Mouse (Mus musculus) limb, embryonic 12.5 days (tissue): ENCODE measurements around the gene Wdpcp. TPM values are rescaled to one million over a fixed set of nuclear protein-coding genes. Genes with fewer than 3 reads are reported as not detected.
A peak's percentile ranks its signal among the peaks of the same experiment; 100 is the strongest.

Experiments
- ATAC-seq: fragments of 200-750 bp; cut with Nextera tagmentation; 2 replicates; pipeline ENCODE4 v1.8.0; 2017; ENCODE audit warnings: low read depth, moderate TSS enrichment; ENCODE audit not compliant: insufficient number of reproducible peaks, insufficient read depth, low FRiP score, low TSS enrichment
- H3K27ac ChIP-seq: fragments of 300-500 bp; sonication (generic); 2 replicates; pipeline ENCODE4 v1.5.1; 2016; ENCODE audit warnings: mild to moderate bottlenecking, moderate library complexity
- H3K27me3 ChIP-seq: fragments of 300-500 bp; sonication (generic); 2 replicates; pipeline ENCODE4 v1.6.1; 2016; ENCODE audit warnings: mild to moderate bottlenecking, moderate library complexity
- H3K36me3 ChIP-seq: fragments of 300-500 bp; sonication (generic); 2 replicates; pipeline ENCODE4 v1.6.1; 2016; ENCODE audit warnings: mild to moderate bottlenecking, moderate library complexity
- H3K4me1 ChIP-seq: fragments of 300-500 bp; sonication (generic); replicated peaks from 2 replicates; pipeline ENCODE4 v1.6.1; 2016
- H3K4me2 ChIP-seq: fragments of 300-500 bp; sonication (generic); 2 replicates; pipeline ENCODE4 v1.6.1; 2016; ENCODE audit warnings: mild to moderate bottlenecking, moderate library complexity
- H3K4me3 ChIP-seq: fragments of 300-500 bp; sonication (generic); replicated peaks from 2 replicates; pipeline ENCODE4 v1.5.1; 2016; ENCODE audit warnings: mild to moderate bottlenecking
- H3K9ac ChIP-seq: fragments of 300-500 bp; sonication (generic); replicated peaks from 2 replicates; pipeline ENCODE4 v1.6.1; 2016; ENCODE audit warnings: mild to moderate bottlenecking, moderate library complexity
- H3K9me3 ChIP-seq: fragments of 300-500 bp; sonication (generic); 2 replicates; pipeline ENCODE4 v1.6.1; 2016; ENCODE audit warnings: mild to moderate bottlenecking, moderate library complexity
- WGBS: fragments of 180-500 bp; shearing (Covaris S2); methylation state at CpG from one replicate; pipeline ENCODE4 v1.1.7; 2016; 5-methylcytosine and 5-hydroxymethylcytosine counted together
- polyA plus RNA-seq: library from polyadenylated mRNA; unstranded; fragments of >200 nt; fragmentation: Nextera tagmentation; extraction: Ambion mirVana; gene quantifications from 2 replicates; pipeline ENCODE4 v1.2.1, GENCODE M21; 2016

Wdpcp gene
- polyA plus RNA-seq, 1 experiment from 2014 or later = 10.6 TPM

DNA sequence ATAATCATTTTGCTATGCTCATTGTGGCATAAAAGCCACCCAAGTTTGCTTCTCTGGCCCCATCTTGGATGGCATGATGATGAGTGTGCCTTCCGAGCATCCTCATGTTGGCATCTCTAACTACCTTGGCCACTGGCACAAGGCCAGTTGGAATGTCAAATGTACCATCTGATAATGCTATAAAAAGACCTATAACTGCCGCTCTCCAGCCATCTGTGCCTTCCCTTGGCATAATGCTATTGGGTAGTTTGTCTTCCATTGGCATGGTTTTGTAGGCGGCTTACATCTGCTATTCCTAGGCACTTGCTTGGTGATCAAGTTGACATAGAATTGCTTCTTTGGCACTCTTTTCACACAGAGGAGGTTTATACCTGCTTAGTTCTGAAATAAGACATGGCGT, 191.2 kb downstream of the Wdpcp start:
- no peak overlapping the region for H3K4me3 ChIP-seq
- no peaks in the 10 kb centered on the region for H3K4me1 ChIP-seq
- WGBS = 87% methylated on average over 4 of the region's 4 CpGs
- H3K4me2 ChIP-seq = no peak overlapping the region
- H3K27ac ChIP-seq = no peak overlapping the region
- no peaks in the 10 kb centered on the region for H3K36me3 ChIP-seq
- H3K9ac ChIP-seq = no peak overlapping the region
- H3K27me3 ChIP-seq = no peaks in the 10 kb centered on the region
- H3K9me3 ChIP-seq = 0 out of 2 replicates have a peak, but pooled peaks cover 2% of the 10 kb centered on the region
- ATAC-seq = no peak

GRCm38 (mm10) chr11:21788831-21789230, 216.8 kb downstream of the Wdpcp start:
- H3K36me3 ChIP-seq = no peaks in the 10 kb centered on the region
- ATAC-seq = no peak
- WGBS = 86% methylated on average over 3 of the region's 3 CpGs
- H3K4me3 ChIP-seq = no peak overlapping the region
- no peak overlapping the region for H3K4me2 ChIP-seq
- no peaks in the 10 kb centered on the region for H3K27me3 ChIP-seq
- H3K9ac ChIP-seq = no peak overlapping the region
- no peaks in the 10 kb centered on the region for H3K4me1 ChIP-seq
- no peak overlapping the region for H3K27ac ChIP-seq
- H3K9me3 ChIP-seq = peaks cover 8% of the 10 kb centered on the region; the same call in 1 of the 2 replicates

DNA sequence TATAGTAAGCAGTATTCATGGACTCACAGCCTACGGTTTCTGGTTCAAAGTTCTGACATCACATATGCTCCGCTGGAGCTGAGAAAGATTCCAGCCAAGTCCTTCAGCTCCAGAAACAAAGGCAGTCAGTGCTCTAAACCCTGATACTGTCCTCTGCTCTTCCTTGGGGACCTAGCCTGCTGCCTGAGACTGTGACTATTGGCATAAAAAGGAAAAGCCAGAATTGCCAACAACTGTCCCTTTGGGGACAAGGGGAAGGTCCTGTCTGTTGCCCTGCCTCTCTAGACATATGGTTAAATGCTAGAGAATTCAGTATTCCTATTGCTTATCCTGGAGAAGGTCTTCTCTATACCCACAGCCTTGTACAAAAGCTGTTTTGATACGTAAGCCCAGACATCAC, 252.9 kb downstream of the Wdpcp start:
- 95% methylated on average over 3 of the region's 3 CpGs for WGBS
- no peak for ATAC-seq
- no peak overlapping the region for H3K9ac ChIP-seq
- no peaks in the 10 kb centered on the region for H3K4me1 ChIP-seq
- no peaks in the 10 kb centered on the region for H3K9me3 ChIP-seq
- no peaks in the 10 kb centered on the region for H3K27me3 ChIP-seq
- no peak overlapping the region for H3K27ac ChIP-seq
- H3K36me3 ChIP-seq = no peaks in the 10 kb centered on the region
- no peak overlapping the region for H3K4me2 ChIP-seq
- no peak overlapping the region for H3K4me3 ChIP-seq

DNA sequence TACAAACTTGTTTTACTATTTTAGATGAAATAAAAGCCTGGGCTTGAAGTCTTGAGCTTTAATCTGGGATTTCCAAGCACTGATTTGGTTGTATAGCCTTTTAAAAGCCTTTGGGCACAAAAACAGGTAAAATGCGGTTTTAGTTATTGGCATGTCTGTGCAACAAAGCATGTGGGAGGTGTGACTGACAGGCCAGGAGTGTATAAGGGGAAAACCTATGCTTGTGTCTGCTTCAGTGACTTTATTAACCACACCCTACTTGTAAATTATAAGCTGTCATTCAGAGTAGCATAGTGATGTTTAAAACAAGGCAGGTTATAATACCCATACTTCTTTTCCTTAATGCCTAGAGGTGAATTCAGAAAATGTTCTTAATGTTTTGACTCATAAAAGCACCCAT, 254.5 kb downstream of the Wdpcp start:
- no peak for ATAC-seq
- WGBS = 76% methylated on average over 1 of the region's 1 CpGs

DNA sequence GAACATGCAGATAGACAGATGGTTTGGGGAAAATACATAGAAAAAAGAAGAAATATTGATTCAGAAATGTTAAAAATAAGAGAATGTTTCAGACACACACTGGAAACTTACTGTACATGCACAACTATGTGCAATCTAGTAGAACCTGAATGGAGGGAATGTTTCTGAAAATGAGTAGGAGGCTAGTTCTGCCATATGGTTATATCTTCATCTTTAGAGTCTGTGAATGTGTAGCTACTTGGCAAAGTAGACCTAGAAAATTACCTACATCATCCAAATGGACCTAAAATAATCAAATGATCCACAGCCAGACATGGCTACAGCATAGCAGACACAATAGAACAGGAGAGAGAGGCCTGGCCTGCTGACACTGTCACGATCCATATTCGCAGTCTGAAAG, 275.0 kb downstream of the Wdpcp start:
- no peaks in the 10 kb centered on the region for H3K9me3 ChIP-seq
- no peak for ATAC-seq
- H3K36me3 ChIP-seq = no peaks in the 10 kb centered on the region
- H3K9ac ChIP-seq = no peak overlapping the region
- H3K27ac ChIP-seq = no peak overlapping the region
- 98% methylated on average over 2 of the region's 2 CpGs for WGBS
- H3K4me2 ChIP-seq = no peak overlapping the region
- no peaks in the 10 kb centered on the region for H3K27me3 ChIP-seq
- no peaks in the 10 kb centered on the region for H3K4me1 ChIP-seq
- H3K4me3 ChIP-seq = no peak overlapping the region

More for the DNA sequence above, 254.5 kb downstream of the Wdpcp start:
- no peaks in the 10 kb centered on the region for H3K4me1 ChIP-seq
- no peaks in the 10 kb centered on the region for H3K9me3 ChIP-seq
- H3K4me2 ChIP-seq = no peak overlapping the region
- H3K36me3 ChIP-seq = no peaks in the 10 kb centered on the region
- no peak overlapping the region for H3K4me3 ChIP-seq
- no peak overlapping the region for H3K9ac ChIP-seq
- H3K27me3 ChIP-seq = no peaks in the 10 kb centered on the region
- no peak overlapping the region for H3K27ac ChIP-seq

DNA sequence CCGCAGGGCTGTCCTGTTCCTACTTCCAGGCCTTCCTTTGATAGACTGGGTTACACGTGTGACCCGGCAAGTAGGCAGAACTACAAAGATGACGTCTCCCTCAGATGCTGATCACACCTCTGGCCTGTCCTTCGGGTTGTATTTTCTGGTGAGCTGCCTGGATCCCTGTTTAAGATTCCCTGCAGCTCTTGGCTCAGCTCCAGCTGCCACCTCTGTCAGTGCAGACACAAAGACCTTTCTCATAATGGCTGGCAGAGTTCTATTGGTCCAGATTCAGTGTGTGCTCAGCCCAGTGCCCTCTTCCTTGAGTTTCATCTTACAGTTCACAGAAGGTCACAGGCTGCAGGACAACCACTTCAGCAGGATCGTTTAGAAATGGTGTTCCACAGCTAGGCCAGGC, 292.0 kb downstream of the Wdpcp start:
- Histone ChIP-seq H3K27ac (no peak overlapping the region), H3K36me3 (no peaks in the 10 kb centered on the region), H3K9ac (no peak overlapping the region), H3K9me3 (peaks cover 5% of the 10 kb centered on the region; the same call in 1 of the 2 replicates), H3K4me2 (no peak overlapping the region), H3K4me1 (peaks cover 8% of the 10 kb centered on the region), H3K4me3 (no peak overlapping the region), H3K27me3 (no peaks in the 10 kb centered on the region)
- ATAC-seq = peak; percentile 59; the same call in 1 of the 2 replicates
- WGBS = 39% methylated on average over 6 of the region's 6 CpGs

- H3K27me3 ChIP-seq = no peaks in the 10 kb centered on the region
- no peak overlapping the region for H3K4me2 ChIP-seq
- H3K4me1 ChIP-seq = peaks cover 8% of the 10 kb centered on the region
- H3K9me3 ChIP-seq = peaks cover 5% of the 10 kb centered on the region; the same call in 1 of the 2 replicates
- no peaks in the 10 kb centered on the region for H3K36me3 ChIP-seq
- no peak overlapping the region for H3K4me3 ChIP-seq
- no peak for ATAC-seq
- WGBS = 45% methylated on average over 6 of the region's 6 CpGs
- no peak overlapping the region for H3K27ac ChIP-seq
- no peak overlapping the region for H3K9ac ChIP-seq
Observed at GRCm38 (mm10) chr11:21864516-21864915, 292.5 kb downstream of the Wdpcp start.

GRCm38 (mm10) chr11:21868675-21869074, 296.6 kb downstream of the Wdpcp start:
- Histone ChIP-seq H3K9me3 (no peaks in the 10 kb centered on the region), H3K4me1 (peaks cover 8% of the 10 kb centered on the region), H3K27ac (no peak overlapping the region), H3K4me2 (no peak overlapping the region), H3K27me3 (no peaks in the 10 kb centered on the region), H3K4me3 (no peak overlapping the region), H3K9ac (no peak overlapping the region), H3K36me3 (no peaks in the 10 kb centered on the region)
- WGBS = 57% methylated on average over 3 of the region's 3 CpGs
- ATAC-seq = peak; percentile 47; the same call in 1 of the 2 replicates

DNA sequence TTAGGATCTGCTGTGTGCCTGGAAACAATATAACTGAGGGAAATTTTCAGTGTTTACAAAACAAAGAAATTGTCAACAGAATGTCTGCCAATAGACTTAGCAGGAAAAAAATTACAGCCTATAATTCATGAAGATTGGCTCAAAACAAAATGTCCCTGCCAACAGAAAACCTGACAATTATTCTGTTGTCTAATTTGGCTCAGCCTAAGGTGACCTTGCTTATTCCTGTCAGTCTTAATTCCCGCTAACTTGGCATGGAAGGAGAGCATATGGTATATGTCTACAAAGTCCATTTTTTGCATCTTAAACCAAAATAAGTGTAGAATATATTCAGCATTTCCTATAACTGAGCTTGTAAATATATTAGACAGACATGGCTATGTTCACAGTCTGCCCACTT, 298.8 kb downstream of the Wdpcp start:
- H3K27me3 ChIP-seq = no peaks in the 10 kb centered on the region
- H3K4me3 ChIP-seq = no peak overlapping the region
- H3K4me2 ChIP-seq = no peak overlapping the region
- 89% methylated on average over 1 of the region's 1 CpGs for WGBS
- H3K27ac ChIP-seq = no peak overlapping the region
- H3K9me3 ChIP-seq = no peaks in the 10 kb centered on the region
- no peak for ATAC-seq
- no peaks in the 10 kb centered on the region for H3K4me1 ChIP-seq
- no peaks in the 10 kb centered on the region for H3K36me3 ChIP-seq
- no peak overlapping the region for H3K9ac ChIP-seq

- no peaks in the 10 kb centered on the region for H3K4me1 ChIP-seq
- no peak overlapping the region for H3K27ac ChIP-seq
- H3K36me3 ChIP-seq = no peaks in the 10 kb centered on the region
- no peak overlapping the region for H3K4me2 ChIP-seq
- no peak overlapping the region for H3K4me3 ChIP-seq
- H3K9me3 ChIP-seq = no peaks in the 10 kb centered on the region
- 74% methylated on average over 4 of the region's 4 CpGs for WGBS
- no peak overlapping the region for H3K9ac ChIP-seq
- no peaks in the 10 kb centered on the region for H3K27me3 ChIP-seq
- ATAC-seq = no peak
Observed at GRCm38 (mm10) chr11:21871728-21872127, 299.7 kb downstream of the Wdpcp start.

- H3K9me3 ChIP-seq = no peaks in the 10 kb centered on the region
- no peak for ATAC-seq
- no peak overlapping the region for H3K4me3 ChIP-seq
- 83% methylated on average over 2 of the region's 2 CpGs for WGBS
- H3K4me1 ChIP-seq = no peaks in the 10 kb centered on the region
- H3K27ac ChIP-seq = no peak overlapping the region
- H3K4me2 ChIP-seq = no peak overlapping the region
- H3K36me3 ChIP-seq = no peaks in the 10 kb centered on the region
- H3K9ac ChIP-seq = no peak overlapping the region
- no peaks in the 10 kb centered on the region for H3K27me3 ChIP-seq
Observed at GRCm38 (mm10) chr11:21875077-21875476, 303.0 kb downstream of the Wdpcp start.

- Histone ChIP-seq H3K4me3 (no peak overlapping the region), H3K4me2 (no peak overlapping the region), H3K9me3 (no peaks in the 10 kb centered on the region), H3K4me1 (no peaks in the 10 kb centered on the region), H3K36me3 (no peaks in the 10 kb centered on the region), H3K9ac (no peak overlapping the region), H3K27ac (no peak overlapping the region), H3K27me3 (no peaks in the 10 kb centered on the region)
- ATAC-seq = no peak
- 82% methylated on average over 3 of the region's 3 CpGs for WGBS
Observed at GRCm38 (mm10) chr11:21894696-21895095, 322.7 kb downstream of the Wdpcp start.
